8 mouse cellular contexts compared by ENCODE assay signal in the genomic region with DNA sequence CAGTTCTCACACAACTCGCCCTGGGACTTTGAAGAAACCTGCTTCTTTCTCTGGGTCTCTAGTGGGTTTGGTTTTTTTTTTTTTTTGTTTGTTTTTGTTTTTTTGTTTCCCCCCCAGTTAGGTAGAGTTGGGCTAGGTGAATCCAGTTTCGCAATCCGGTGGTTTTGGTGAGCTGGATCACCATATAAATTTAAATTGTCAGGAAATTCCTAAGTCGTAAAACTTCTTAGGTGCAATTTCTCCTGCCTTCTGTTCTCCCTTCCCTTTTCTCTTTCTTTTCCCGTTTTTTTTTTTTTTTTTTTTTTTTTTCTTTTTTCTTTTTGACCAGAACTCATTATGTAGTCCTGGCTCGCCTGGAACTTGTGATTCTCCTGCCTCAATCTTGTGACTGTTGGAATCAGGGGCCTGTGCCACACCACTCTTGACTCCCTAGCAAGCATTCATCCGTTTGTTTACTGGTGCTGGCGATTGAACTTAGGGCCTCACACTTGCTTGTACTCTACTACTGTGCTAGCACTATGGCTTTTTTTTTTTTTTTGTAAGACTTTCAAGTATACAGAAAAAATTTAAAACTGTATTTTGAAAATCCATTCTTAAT. TPM values are rescaled to one million over a fixed set of nuclear protein-coding genes. Genes with fewer than 3 reads are reported as not detected.
DNase-seq lines count a peak whose midpoint lies in the region; ATAC-seq and TF ChIP-seq lines count a peak whose summit lies in the region.

No protein-coding gene starts in this region.

- H3K27me3 ChIP-seq in kidney, embryonic 14.5 days (ENCODE audit: control insufficient read depth, insufficient read depth, low read length) = no peaks in the 10 kb centered on the region
- no peaks in the 10 kb centered on the region for H3K27me3 ChIP-seq in MEL (ENCODE audit: control insufficient read depth in 1 of 2, insufficient read depth in 2 of 2, low read length in 2 of 2)
- H3K27me3 ChIP-seq in heart, postnatal 0 days (ENCODE audit: control insufficient read depth, insufficient read depth, low read length) = 0 out of 2 replicates have a peak, but pooled peaks cover 7% of the 10 kb centered on the region
- H3K27me3 ChIP-seq in midbrain, embryonic 12.5 days = peaks cover 20% of the 10 kb centered on the region

- H3K4me1 ChIP-seq in kidney, embryonic 14.5 days (ENCODE audit: control insufficient read depth, insufficient read depth, low read length) = no peaks in the 10 kb centered on the region
- H3K4me1 ChIP-seq in MEL (ENCODE audit: control insufficient read depth in 1 of 2, insufficient read depth in 2 of 2, low read length in 2 of 2) = peaks cover 0 to 2% of the 10 kb centered on the region in 2 experiments; a peak in 1 of 4 replicates
- H3K4me1 ChIP-seq in heart, postnatal 0 days (ENCODE audit: control insufficient read depth, insufficient read depth) = no peaks in the 10 kb centered on the region
- no peaks in the 10 kb centered on the region for H3K4me1 ChIP-seq in midbrain, embryonic 12.5 days

- no peak overlapping the region for H3K27ac ChIP-seq in kidney, embryonic 14.5 days (ENCODE audit: low read depth, low read length)
- H3K27ac ChIP-seq in MEL (ENCODE audit: control insufficient read depth, low read depth, low read length) = peak overlapping the region; percentile 23; the same call in 1 of the 2 replicates
- H3K27ac ChIP-seq in heart, postnatal 0 days (ENCODE audit: low read depth) = peak overlapping the region; percentile 76; the same call in 1 of the 2 replicates
- no peak overlapping the region for H3K27ac ChIP-seq in midbrain, embryonic 12.5 days (replicated peaks)

- peak overlapping the region; percentile 65 for H3K4me2 ChIP-seq in kidney, embryonic 14.5 days (replicated peaks; ENCODE audit: low read depth, low read length)
- H3K4me2 ChIP-seq in heart, postnatal 0 days (ENCODE audit: low read depth, low read length) = peak overlapping the region; percentile 89
- H3K4me2 ChIP-seq in midbrain, embryonic 12.5 days (replicated peaks) = peak overlapping the region; percentile 64

- TF ChIP-seq CTCF in MEL (IDR thresholded peaks at IDR 0.05 in 2 of 3, conservative IDR thresholded peaks at IDR 0.05 in 1 of 3; ENCODE audit: control insufficient read depth in 1 of 3, insufficient read depth in 1 of 3, low read depth in 2 of 3, low read length in 3 of 3, poor library complexity in 1 of 3, severe bottlenecking in 1 of 3) = no peak
- TF ChIP-seq CTCF in heart, postnatal 0 days (IDR thresholded peaks at IDR 0.05; ENCODE audit: low read depth) = no peak

- H3K79me2 ChIP-seq in MEL (ENCODE audit: control insufficient read depth, insufficient read depth, low read length, poor library complexity) = peaks cover 9% of the 10 kb centered on the region

- no peak for DNase-seq in kidney, postnatal 36 days
- peak; percentile 42 for DNase-seq in MEL (ENCODE audit: low read depth, low spot score)
- no peak for DNase-seq in heart, postnatal 0 days (ENCODE audit: low spot score)
- no peak for DNase-seq in urinary bladder, postnatal 36 days (ENCODE audit: low spot score in 2 of 2)
- DNase-seq in adrenal gland, postnatal 25 days = no peak
- DNase-seq in cerebellum, postnatal 36 days = no peak

- ATAC-seq in kidney, embryonic 14.5 days (ENCODE audit: low FRiP score, low TSS enrichment) = no peak
- ATAC-seq in heart, postnatal 0 days (ENCODE audit: insufficient read depth, low read depth) = no peak
- no peak for ATAC-seq in midbrain, embryonic 12.5 days (ENCODE audit: low FRiP score, low read depth)

- H3K9me3 ChIP-seq in kidney, embryonic 14.5 days (ENCODE audit: control insufficient read depth, low read length) = no peaks in the 10 kb centered on the region
- no peaks in the 10 kb centered on the region for H3K9me3 ChIP-seq in MEL (replicated peaks; ENCODE audit: insufficient read depth, low read length)
- no peaks in the 10 kb centered on the region for H3K9me3 ChIP-seq in heart, postnatal 0 days (replicated peaks; ENCODE audit: control insufficient read depth, low read length)
- H3K9me3 ChIP-seq in midbrain, embryonic 12.5 days = no peaks in the 10 kb centered on the region

- TF ChIP-seq POLR2A in MEL (IDR thresholded peaks at IDR 0.05; ENCODE audit: control insufficient read depth in 1 of 2, insufficient read depth in 1 of 2, low read depth in 1 of 2, low read length in 2 of 2, poor library complexity in 1 of 2) = no peak

- H3K9ac ChIP-seq in kidney, embryonic 14.5 days (ENCODE audit: low read depth, low read length) = peak overlapping the region; percentile 90
- H3K9ac ChIP-seq in MEL (ENCODE audit: control insufficient read depth, low read depth, low read length, poor library complexity, severe bottlenecking) = peak overlapping the region; percentile 93
- H3K9ac ChIP-seq in heart, postnatal 0 days (replicated peaks; ENCODE audit: low read depth, low read length) = peak overlapping the region; percentile 85
- H3K9ac ChIP-seq in midbrain, embryonic 12.5 days (replicated peaks) = peak overlapping the region; percentile 83

- TF ChIP-seq EP300 in MEL (IDR thresholded peaks at IDR 0.05; ENCODE audit: low read depth in 1 of 2, low read length in 2 of 2) = no peak
- no peak for TF ChIP-seq EP300 in heart, postnatal 0 days (IDR thresholded peaks at IDR 0.05; ENCODE audit: low read depth)

- no peak for TF ChIP-seq RAD21 in MEL (IDR thresholded peaks at IDR 0.05; ENCODE audit: low read depth, low read length)

- H3K36me3 ChIP-seq in kidney, embryonic 14.5 days (ENCODE audit: control insufficient read depth, insufficient read depth, low read length) = peaks cover 7% of the 10 kb centered on the region; the same call in 1 of the 2 replicates
- peaks cover 0 to 9% of the 10 kb centered on the region in 2 experiments; a peak in 2 of 4 replicates for H3K36me3 ChIP-seq in MEL (ENCODE audit: control insufficient read depth in 1 of 2, insufficient read depth in 2 of 2, low read length in 2 of 2)
- H3K36me3 ChIP-seq in heart, postnatal 0 days (replicated peaks; ENCODE audit: control insufficient read depth, insufficient read depth, low read length) = peaks cover 4% of the 10 kb centered on the region; the same call in 1 of the 2 replicates
- peaks cover 3% of the 10 kb centered on the region; the same call in 1 of the 2 replicates for H3K36me3 ChIP-seq in midbrain, embryonic 12.5 days

- WGBS in kidney, embryonic 14.5 days = 3% methylated on average over 8 of the region's 8 CpGs
- 21% methylated on average over 8 of the region's 8 CpGs for WGBS in heart, postnatal 0 days
- WGBS in midbrain, embryonic 12.5 days = 4% methylated on average over 8 of the region's 8 CpGs

- H3K4me3 ChIP-seq in kidney, embryonic 14.5 days (ENCODE audit: low read length) = peak overlapping the region; percentile 91
- peak overlapping the region; percentile 66 to 90 for H3K4me3 ChIP-seq in MEL (ENCODE audit: control insufficient read depth in 1 of 2, insufficient read depth in 1 of 2, low read depth in 2 of 2, low read length in 2 of 2)
- H3K4me3 ChIP-seq in heart, postnatal 0 days (ENCODE audit: low read depth, low read length) = peak overlapping the region; percentile 87
- H3K4me3 ChIP-seq in midbrain, embryonic 12.5 days = peak overlapping the region; percentile 89

TF ChIP-seq in MEL, 35 proteins besides CTCF, POLR2A, EP300 and RAD21:
- TF ChIP-seq MAX (IDR thresholded peaks at IDR 0.05; ENCODE audit: low read length) (no peak), SIN3A (IDR thresholded peaks at IDR 0.05; ENCODE audit: low read length) (no peak), ZNF384 (IDR thresholded peaks at IDR 0.05; ENCODE audit: low read depth, low read length) (peak; percentile 23; the same call in 1 of the 2 replicates)

RNA-seq across cellular contexts. Expression of a gene that starts 1.0 kb away (rescaled TPM):
- 51.4 and 73.9 TPM in 2 replicates for polyA plus RNA-seq in kidney, embryonic 14.5 days (2014; fragmentation: Nextera tagmentation; extraction: Ambion mirVana)
- 13.4 and 16.9 TPM in 2 replicates for total RNA-seq in MEL (2012; rRNA removed)
- polyA plus RNA-seq in MEL (2012; ENCODE audit: insufficient read depth in 1 of 2, insufficient read length in 2 of 2, low read depth in 1 of 2, low replicate concordance in 2 of 2, missing spikeins in 1 of 2) = 10 to 100 TPM in 1 of 2 experiments, not detected in 1; 40.3 TPM
- 2.6 and 6.1 TPM in 2 replicates for total RNA-seq in heart, postnatal 0 days (2014; rRNA removed; ENCODE audit: low replicate concordance)
- 34.1 and 34.2 TPM in 2 replicates for polyA plus RNA-seq in heart, postnatal 0 days (2015; fragmentation: Nextera tagmentation; extraction: Ambion mirVana)
- polyA plus RNA-seq in midbrain, embryonic 12.5 days (2016; fragmentation: Nextera tagmentation; extraction: Ambion mirVana) = 44.0 and 46.4 TPM in 2 replicates
- total RNA-seq in adrenal gland, postnatal 25 days (2021) = 35.4 and 40.2 TPM in 2 replicates

Comparison
In these comparisons a context has a peak if more than half of its experiments do, and no peak if none do; other contexts are left out.
1. H3K27ac ChIP-seq: peak in MEL (single experiment) and heart, postnatal 0 days (single experiment); none in kidney, embryonic 14.5 days (single experiment) and midbrain, embryonic 12.5 days (single experiment).
2. Peak in every context shown above with its lines, with median percentiles within 50 percentile points of each other: H3K4me2 ChIP-seq, H3K4me3 ChIP-seq and H3K9ac ChIP-seq.